Mouse (Mus musculus): ENCODE measurements around the gene Casp9.

Casp9 gene

DNA sequence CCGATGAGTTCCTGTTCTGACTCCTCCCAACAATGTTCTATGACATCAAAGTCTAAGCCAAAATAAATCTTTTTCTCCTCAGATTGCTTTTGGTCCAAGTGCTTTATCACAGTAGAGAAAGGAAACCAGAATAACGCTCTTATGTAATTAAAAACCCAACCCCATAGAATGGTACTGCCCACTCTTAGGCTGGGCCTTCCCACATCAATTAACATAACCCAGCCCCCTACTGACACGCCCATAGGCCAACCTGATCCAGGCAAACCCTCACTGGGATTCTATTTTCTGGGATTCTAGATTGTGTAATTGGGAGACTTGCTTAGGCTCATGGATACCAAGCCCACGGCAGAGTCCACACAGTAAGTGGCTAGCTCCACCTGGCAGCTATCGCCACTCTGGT is 71.6 kb downstream of the Casp9 start:
- H3K27me3 ChIP-seq (ENCODE audit: insufficient read depth, low read length), result no peaks in the 10 kb centered on the region
- peak overlapping the region; percentile 49; the same call in 1 of the 2 replicates for H3K4me3 ChIP-seq (replicated peaks; ENCODE audit: low read length)
- peaks cover 18% of the 10 kb centered on the region for H3K36me3 ChIP-seq (ENCODE audit: insufficient read depth, low read length)
- TF ChIP-seq POU5F1 (IDR thresholded peaks at IDR 0.05; ENCODE audit: borderline replicate concordance, low read length) (no peak), NANOG (IDR thresholded peaks at IDR 0.05; ENCODE audit: borderline replicate concordance, low read length) (no peak), CTCF (conservative IDR thresholded peaks at IDR 0.05; ENCODE audit: low read length) (no peak)
- H3K4me1 ChIP-seq (replicated peaks; ENCODE audit: low read depth, low read length), result peaks cover 78% of the 10 kb centered on the region
- no peaks in the 10 kb centered on the region for H3K9me3 ChIP-seq (ENCODE audit: low read length)
